Mouse (Mus musculus): ENCODE data around the gene Sf1. TPM values are rescaled to one million over a fixed set of nuclear protein-coding genes. Genes with fewer than 3 reads are reported as not detected.

Sf1 gene
- polyA plus RNA-seq, 1 experiment from 2014 or later = 194 TPM

DNA sequence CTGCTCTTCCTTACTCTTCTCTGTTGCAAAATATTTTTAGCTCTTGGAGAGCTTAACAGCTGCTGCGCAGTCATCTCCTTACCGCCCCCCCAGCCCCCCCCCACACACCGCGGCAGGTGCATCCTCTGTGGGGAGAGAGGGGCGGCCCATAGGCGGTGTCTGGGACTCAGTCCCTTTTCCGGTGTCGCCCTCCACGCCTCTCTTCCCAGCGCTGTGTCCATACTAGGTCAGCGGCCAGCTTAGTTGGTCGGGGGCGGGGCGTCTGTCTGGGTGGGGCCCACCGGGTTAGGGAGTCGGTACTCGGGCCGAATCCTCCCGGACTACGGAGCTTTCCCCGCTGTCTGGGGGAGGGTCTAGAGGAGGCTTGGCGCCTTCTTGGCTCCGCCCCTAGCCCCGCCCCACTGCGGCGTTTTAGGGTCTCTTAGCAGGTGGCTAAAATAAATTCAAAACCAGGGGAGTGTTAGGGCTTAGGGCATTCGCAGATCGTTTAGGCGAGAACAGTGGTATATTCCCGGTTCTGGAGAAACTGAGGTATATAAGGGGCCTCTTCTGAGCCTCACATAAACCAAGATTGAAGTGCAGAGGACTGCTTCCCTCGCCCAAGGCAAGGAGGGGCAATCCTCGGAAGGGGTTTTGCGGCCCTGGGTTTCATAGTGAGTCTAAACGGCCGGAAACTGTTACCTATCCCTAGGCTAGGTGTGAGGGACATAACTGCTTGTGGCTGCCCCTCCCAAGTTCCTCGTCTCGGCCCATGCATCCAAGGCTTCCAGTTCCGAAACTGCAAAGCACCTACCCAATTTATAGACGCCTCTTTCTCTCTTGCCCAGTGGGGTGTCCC, 35.2 kb downstream of the Sf1 start:
- no peaks in the 10 kb centered on the region for H3K9me3 ChIP-seq (replicated peaks)
- under 1% methylated on average over 39 of the region's 39 CpGs for WGBS
- no peaks in the 10 kb centered on the region for H3K36me3 ChIP-seq
- peak; percentile 73 for DNase-seq (ENCODE audit: low spot score)
- peak overlapping the region; percentile 87 for H3K27ac ChIP-seq (replicated peaks)
- H3K4me3 ChIP-seq = peak overlapping the region; percentile 66
- H3K27me3 ChIP-seq (ENCODE audit: low read depth, poor library complexity, severe bottlenecking) = peaks cover 63% of the 10 kb centered on the region
- H3K4me1 ChIP-seq = peaks cover 55% of the 10 kb centered on the region

- Histone ChIP-seq H3K9me3 (replicated peaks) (no peaks in the 10 kb centered on the region), H3K36me3 (no peaks in the 10 kb centered on the region), H3K4me3 (peak within 1 kb of the TSS; percentile 66), H3K27ac (replicated peaks) (peak within 1 kb of the TSS; percentile 87), H3K27me3 (ENCODE audit: low read depth, poor library complexity, severe bottlenecking) (peaks cover 71% of the 10 kb centered on the region), H3K4me1 (peaks cover 63% of the 10 kb centered on the region)
- WGBS = under 1% methylated on average over 86 of the region's 87 CpGs
- peak; percentile 53 for DNase-seq (ENCODE audit: low spot score)
These were observed 36.0 kb downstream of the Sf1 start, which contains the start of gene Rasgrp2 for GRCm38 (mm10) chr19:6399285-6400095. Gene Rasgrp2, plus strand, starts transcription at chr19:6399340.

- WGBS = 4% methylated on average over 29 of the region's 29 CpGs
These were observed 36.9 kb downstream of the Sf1 start for GRCm38 (mm10) chr19:6400096-6401086.

GRCm38 (mm10) chr19:6401131-6401815, 37.8 kb downstream of the Sf1 start:
- Histone ChIP-seq H3K4me1 (peaks cover 68% of the 10 kb centered on the region), H3K36me3 (no peaks in the 10 kb centered on the region), H3K27me3 (ENCODE audit: low read depth, poor library complexity, severe bottlenecking) (peaks cover 76% of the 10 kb centered on the region), H3K27ac (replicated peaks) (peak overlapping the region; percentile 59), H3K9me3 (replicated peaks) (no peaks in the 10 kb centered on the region), H3K4me3 (peak overlapping the region; percentile 66)
- peak; percentile 78 for DNase-seq (ENCODE audit: low spot score)
- WGBS = under 1% methylated on average over 32 of the region's 32 CpGs

More at GRCm38 (mm10) chr19:6400096-6401086, 36.9 kb downstream of the Sf1 start:
- Histone ChIP-seq H3K4me3 (peak overlapping the region; percentile 66), H3K36me3 (no peaks in the 10 kb centered on the region), H3K9me3 (replicated peaks) (no peaks in the 10 kb centered on the region), H3K27me3 (ENCODE audit: low read depth, poor library complexity, severe bottlenecking) (peaks cover 76% of the 10 kb centered on the region), H3K27ac (replicated peaks) (peak overlapping the region; percentile 87), H3K4me1 (peaks cover 68% of the 10 kb centered on the region)
- no peak for DNase-seq (ENCODE audit: low spot score)

DNA sequence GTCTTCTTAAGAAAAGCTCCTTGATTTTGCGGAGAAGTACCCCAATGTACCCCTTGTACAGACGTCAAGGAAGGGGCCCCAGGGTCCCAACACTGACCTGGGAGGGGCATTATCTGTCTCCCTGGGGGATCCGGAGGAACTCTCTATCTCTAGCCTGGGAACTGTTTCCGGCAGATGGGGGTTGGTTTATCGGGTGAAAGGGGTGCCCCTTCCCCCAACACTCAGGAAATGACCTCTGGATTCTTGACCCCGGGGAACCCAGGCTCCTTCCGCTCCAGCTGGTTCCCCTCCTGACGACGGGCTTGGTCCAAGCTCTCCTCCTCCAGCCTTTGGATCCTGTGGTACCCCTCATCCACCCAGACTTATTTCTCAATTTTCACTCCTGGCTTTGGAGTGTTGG, 38.5 kb downstream of the Sf1 start:
- no peaks in the 10 kb centered on the region for H3K9me3 ChIP-seq (replicated peaks)
- peaks cover 82% of the 10 kb centered on the region for H3K27me3 ChIP-seq (ENCODE audit: low read depth, poor library complexity, severe bottlenecking)
- H3K36me3 ChIP-seq = no peaks in the 10 kb centered on the region
- WGBS = 14% methylated on average over 9 of the region's 9 CpGs
- DNase-seq (ENCODE audit: low spot score) = no peak
- H3K4me1 ChIP-seq = peaks cover 68% of the 10 kb centered on the region
- H3K27ac ChIP-seq (replicated peaks) = peak overlapping the region; percentile 59
- H3K4me3 ChIP-seq = peak overlapping the region; percentile 66

GRCm38 (mm10) chr19:6403869-6404268, 40.4 kb downstream of the Sf1 start:
- Histone ChIP-seq H3K36me3 (no peaks in the 10 kb centered on the region), H3K27ac (replicated peaks) (peak overlapping the region; percentile 43; the same call in 1 of the 2 replicates), H3K27me3 (ENCODE audit: low read depth, poor library complexity, severe bottlenecking) (peaks cover 73% of the 10 kb centered on the region), H3K4me3 (no peak overlapping the region), H3K4me1 (peaks cover 71% of the 10 kb centered on the region), H3K9me3 (replicated peaks) (no peaks in the 10 kb centered on the region)
- WGBS = 85% methylated on average over 10 of the region's 10 CpGs
- DNase-seq (ENCODE audit: low spot score) = no peak

- WGBS = 70% methylated on average over 10 of the region's 10 CpGs
- H3K4me1 ChIP-seq = peaks cover 55% of the 10 kb centered on the region
- H3K4me3 ChIP-seq = no peak overlapping the region
- peaks cover 58% of the 10 kb centered on the region for H3K27me3 ChIP-seq (ENCODE audit: low read depth, poor library complexity, severe bottlenecking)
- no peaks in the 10 kb centered on the region for H3K9me3 ChIP-seq (replicated peaks)
- DNase-seq (ENCODE audit: low spot score) = no peak
- no peaks in the 10 kb centered on the region for H3K36me3 ChIP-seq
- H3K27ac ChIP-seq (replicated peaks) = no peak overlapping the region
These were observed 41.9 kb downstream of the Sf1 start for GRCm38 (mm10) chr19:6405433-6405832.

DNA sequence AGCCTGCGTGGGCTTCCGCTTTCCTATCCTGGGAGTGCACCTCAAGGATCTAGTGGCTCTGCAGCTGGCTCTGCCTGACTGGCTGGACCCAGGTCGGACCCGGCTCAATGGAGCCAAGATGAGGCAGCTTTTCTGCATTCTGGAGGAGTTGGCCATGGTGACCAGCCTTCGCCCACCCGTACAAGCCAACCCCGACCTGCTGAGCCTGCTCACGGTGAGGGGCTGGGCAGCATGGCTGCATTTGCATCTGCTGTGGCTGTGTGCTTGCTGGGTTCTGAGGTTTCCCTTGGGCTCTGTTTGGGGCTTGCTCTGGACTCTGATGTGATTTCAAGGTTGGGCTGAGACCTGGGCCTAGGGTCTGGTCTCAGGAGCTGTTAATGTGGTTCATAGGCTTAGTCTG, 43.6 kb downstream of the Sf1 start:
- WGBS = 76% methylated on average over 8 of the region's 8 CpGs
- Histone ChIP-seq H3K27me3 (ENCODE audit: low read depth, poor library complexity, severe bottlenecking) (peaks cover 41% of the 10 kb centered on the region), H3K9me3 (replicated peaks) (no peaks in the 10 kb centered on the region), H3K4me3 (no peak overlapping the region), H3K4me1 (peaks cover 38% of the 10 kb centered on the region), H3K27ac (replicated peaks) (no peak overlapping the region), H3K36me3 (no peaks in the 10 kb centered on the region)
- DNase-seq (ENCODE audit: low spot score) = no peak

DNA sequence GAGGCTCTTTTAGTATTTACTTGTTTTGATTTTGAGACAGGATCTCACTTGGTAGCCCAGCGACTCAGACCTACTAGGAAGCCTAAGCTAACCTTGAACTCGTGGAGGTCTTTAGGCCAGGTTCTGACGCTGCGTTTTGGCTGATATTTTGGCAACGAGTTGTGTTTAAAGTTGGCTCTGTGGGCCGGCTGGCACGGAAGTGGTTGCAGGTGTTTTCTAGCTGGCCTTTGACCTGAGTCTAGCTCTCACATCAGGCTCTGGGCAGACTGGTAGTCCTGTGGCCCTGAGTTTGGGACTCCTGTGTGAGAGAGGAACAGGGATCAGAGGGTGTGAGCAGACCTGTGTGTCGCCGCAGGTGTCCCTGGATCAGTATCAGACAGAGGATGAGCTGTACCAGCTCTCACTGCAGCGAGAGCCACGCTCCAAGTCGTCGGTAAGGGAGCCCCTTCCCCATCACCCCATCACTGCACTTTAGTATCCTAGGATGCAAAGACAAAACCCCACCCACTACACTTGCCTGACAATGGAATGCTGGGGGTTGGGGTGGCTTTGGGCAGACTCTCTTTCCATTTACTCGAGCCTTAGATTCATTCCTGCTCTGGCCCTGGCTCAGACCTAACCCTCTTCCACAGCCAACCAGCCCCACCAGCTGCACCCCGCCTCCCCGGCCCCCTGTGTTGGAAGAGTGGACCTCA, 44.5 kb downstream of the Sf1 start:
- 49% methylated on average over 16 of the region's 16 CpGs for WGBS
- Histone ChIP-seq H3K9me3 (replicated peaks) (no peaks in the 10 kb centered on the region), H3K27me3 (ENCODE audit: low read depth, poor library complexity, severe bottlenecking) (peaks cover 38% of the 10 kb centered on the region), H3K4me3 (no peak overlapping the region), H3K4me1 (peaks cover 38% of the 10 kb centered on the region), H3K36me3 (no peaks in the 10 kb centered on the region), H3K27ac (replicated peaks) (peak overlapping the region; percentile 43; the same call in 1 of the 2 replicates)
- no peak for DNase-seq (ENCODE audit: low spot score)

- 87% methylated on average over 8 of the region's 8 CpGs for WGBS
- H3K4me3 ChIP-seq = no peak overlapping the region
- H3K4me1 ChIP-seq = peaks cover 38% of the 10 kb centered on the region
- no peaks in the 10 kb centered on the region for H3K9me3 ChIP-seq (replicated peaks)
- no peak for DNase-seq (ENCODE audit: low spot score)
- no peaks in the 10 kb centered on the region for H3K36me3 ChIP-seq
- H3K27ac ChIP-seq (replicated peaks) = no peak overlapping the region
- peaks cover 38% of the 10 kb centered on the region for H3K27me3 ChIP-seq (ENCODE audit: low read depth, poor library complexity, severe bottlenecking)
These were observed 45.3 kb downstream of the Sf1 start for GRCm38 (mm10) chr19:6408749-6409148.

DNA sequence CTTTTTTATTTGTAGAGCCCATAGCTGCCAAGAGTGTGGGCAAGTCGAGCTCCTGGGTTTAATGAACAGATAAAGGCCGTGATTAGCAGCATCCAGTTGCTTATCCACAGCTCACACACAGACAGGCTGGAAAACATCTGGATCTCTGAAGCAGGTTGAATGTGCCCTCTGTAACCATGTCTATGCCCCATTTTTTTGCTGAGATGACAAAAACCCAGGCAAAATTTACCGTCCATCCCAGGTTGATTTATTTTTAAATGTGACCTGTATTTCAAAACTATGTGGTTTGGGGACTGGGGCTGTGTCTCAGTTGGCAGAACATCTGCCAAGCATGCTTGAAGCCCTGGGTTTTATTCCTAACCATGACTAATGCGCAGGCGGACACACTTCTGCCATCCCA, 45.7 kb downstream of the Sf1 start:
- DNase-seq (ENCODE audit: low spot score) = no peak
- H3K4me1 ChIP-seq = peaks cover 36% of the 10 kb centered on the region
- H3K9me3 ChIP-seq (replicated peaks) = no peaks in the 10 kb centered on the region
- peaks cover 38% of the 10 kb centered on the region for H3K27me3 ChIP-seq (ENCODE audit: low read depth, poor library complexity, severe bottlenecking)
- H3K27ac ChIP-seq (replicated peaks) = no peak overlapping the region
- whole genome bisulfite sequencing = 81% methylated on average over 5 of the region's 5 CpGs
- H3K4me3 ChIP-seq = no peak overlapping the region
- no peaks in the 10 kb centered on the region for H3K36me3 ChIP-seq

All from midbrain, embryonic 10.5 days (tissue).